Mouse (Mus musculus) lung, adult 2 months (tissue): Measurements from ENCODE around the gene Dpy30.

ENCODE experiments used
- CTCF ChIP-seq: fragments of 200-500 bp; IDR thresholded peaks from 2 replicates; pipeline ENCODE4 v1.5.1; 2011; ENCODE audit warnings: mild to moderate bottlenecking, low read length, control low read depth; ENCODE audit not compliant: insufficient read depth
- POLR2A ChIP-seq: fragments of 200-500 bp; IDR thresholded peaks from 2 replicates; pipeline ENCODE4 v1.6.1; 2011; ENCODE audit warnings: low read depth, mild to moderate bottlenecking, control low read depth, low read length, borderline replicate concordance; ENCODE audit errors: extremely low read depth

DNA sequence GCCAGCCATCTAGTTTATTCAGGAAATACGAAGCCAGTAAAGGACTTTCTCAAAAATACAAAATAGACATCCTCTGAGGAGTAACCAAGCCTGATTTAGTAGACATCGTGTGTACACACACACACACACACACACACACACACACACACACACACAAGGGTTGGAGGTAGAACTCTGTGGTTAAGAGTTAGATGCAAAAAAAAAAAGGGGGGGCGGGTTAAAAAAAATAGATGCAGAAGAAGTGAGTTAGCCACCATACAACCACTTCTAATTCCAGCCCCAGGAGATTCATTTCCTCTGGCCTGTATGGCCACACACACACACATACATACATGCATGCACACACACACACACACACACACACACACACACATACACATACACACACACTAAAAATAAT is 41.7 kb downstream of the Dpy30 start:
- TF ChIP-seq POLR2A (no peak), CTCF (no peak)
